Mouse (Mus musculus): ENCODE results near the gene Slc25a20.
"Not testable (repeated sequence)": the region's sequence is repeated elsewhere in the genome, so short reads cannot be mapped to it uniquely, and the experiment has no call there.

The Slc25a20 gene

DNA sequence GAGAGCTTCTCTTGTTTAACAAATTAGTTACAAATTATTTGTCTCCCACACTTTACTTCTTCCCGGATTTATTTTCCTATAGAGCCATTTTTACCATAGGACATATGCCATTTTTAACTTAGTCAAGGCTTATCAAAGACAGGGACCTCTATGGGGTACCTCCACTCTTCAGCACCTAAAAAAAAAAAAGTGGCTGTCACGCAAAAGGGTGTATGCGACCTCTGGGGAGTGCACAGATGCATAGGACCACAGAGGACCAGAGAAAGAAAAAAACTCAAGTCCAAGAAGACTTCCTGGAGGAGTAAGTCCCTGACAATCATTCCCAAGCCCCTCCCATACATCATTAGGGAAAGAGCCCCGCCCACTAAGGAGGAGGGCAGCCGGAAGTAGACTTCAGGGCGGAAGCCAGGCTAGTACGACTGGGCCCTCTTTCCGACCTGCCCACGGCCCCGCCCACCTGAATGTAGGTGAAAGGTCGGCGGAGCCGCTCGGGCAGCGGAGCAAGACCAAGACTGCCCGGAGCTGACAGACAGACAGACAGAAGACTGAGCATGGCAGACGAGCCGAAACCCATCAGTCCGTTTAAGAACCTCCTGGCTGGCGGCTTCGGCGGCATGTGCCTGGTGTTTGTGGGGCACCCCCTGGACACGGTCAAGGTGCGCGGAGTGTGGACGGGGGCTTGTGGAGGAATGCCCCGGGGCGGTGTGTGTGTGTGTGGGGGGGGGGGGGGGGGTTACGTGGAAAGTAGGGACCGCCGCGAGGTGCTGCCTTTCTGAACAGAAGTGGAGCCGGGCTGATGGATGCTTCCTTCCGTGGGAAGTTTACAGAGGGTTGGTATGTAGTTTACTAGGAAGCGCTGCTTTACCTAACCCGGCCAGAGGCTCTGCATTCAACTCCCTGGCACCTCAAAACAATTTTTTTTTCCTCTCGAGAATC, at the start of gene Slc25a20:
Slc25a20 (plus strand) TSS at position 412 of the 936 bp plus-strand sequence.
- peak; percentile 99 for DNase-seq

DNA sequence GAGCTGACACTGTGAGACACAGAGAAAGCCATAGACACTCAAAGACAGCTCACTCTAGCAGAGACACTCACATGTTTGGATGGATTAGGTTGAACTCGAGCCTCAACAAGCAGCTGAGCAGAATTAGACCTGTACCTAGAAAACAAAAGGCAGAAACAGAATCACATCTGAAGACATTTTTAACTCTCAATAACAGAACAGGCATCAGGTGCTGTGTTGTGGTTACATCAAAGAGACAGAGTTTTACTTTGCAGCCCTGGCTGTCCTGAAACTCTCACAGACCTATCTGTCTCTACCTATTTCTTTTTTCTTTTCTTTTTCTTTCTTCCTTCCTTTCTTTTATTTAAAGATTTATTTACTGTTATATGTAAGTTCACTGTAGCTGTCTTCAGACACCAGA, 44.6 kb upstream of the Slc25a20 start:
- no peak for DNase-seq

DNA sequence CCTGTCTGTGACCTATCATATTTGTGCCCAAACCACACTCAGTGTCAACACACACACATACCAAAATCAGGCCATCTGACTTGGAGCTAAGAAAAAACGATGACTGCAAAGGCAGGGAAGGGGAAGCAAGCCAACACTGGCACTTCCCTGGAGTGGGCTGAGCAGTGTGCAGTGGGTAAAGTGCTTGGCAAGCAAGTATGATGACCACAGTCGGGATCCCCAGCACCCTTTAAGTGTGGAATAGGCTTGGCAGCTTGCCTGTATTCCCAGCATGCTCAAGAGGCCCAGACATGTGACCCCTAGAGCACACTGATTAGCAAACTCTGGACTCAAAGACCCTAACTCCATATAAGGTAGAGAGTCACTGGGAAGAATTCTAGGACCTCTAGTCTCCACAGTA, 35.4 kb upstream of the Slc25a20 start:
- peak; percentile 97 for DNase-seq

DNA sequence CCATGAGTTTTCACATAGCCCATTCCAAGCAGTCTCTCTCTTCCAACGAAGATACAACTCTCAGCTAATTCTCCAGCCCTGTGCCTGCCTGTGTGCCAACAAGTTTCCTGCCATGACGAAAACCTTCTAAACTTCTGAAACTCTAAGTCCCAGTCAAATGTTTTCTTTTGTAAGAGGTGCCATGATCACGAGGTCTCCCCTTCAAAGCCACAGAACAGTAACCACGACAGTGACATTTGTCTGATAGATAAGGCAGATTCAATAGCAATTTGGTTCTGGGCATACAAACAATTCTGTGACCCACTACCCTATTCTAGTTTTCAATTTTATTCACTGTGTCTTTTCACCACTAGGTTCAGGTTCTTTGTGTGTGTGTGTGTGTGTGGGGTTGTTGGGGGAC, 33.7 kb upstream of the Slc25a20 start:
- DNase-seq = no peak

DNA sequence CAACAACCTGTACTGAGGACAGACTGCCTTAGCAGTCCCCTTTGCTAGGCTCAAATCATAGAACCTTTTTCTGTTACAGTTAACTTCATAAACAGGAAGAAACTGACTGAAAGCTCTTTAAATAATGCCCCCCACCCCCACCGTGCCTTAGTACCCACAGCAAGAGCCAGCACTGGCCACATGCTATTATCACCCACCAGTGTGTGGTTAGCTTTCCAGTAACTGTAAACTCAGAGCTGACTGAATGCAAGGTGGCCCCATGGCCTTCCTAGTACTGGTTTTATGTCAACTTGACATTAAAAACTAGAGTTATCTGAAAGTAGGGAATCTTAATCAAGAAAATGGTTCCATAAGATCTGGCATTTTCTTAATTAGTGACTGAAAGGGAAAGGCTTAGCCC, 31.2 kb upstream of the Slc25a20 start:
- DNase-seq = no peak

DNA sequence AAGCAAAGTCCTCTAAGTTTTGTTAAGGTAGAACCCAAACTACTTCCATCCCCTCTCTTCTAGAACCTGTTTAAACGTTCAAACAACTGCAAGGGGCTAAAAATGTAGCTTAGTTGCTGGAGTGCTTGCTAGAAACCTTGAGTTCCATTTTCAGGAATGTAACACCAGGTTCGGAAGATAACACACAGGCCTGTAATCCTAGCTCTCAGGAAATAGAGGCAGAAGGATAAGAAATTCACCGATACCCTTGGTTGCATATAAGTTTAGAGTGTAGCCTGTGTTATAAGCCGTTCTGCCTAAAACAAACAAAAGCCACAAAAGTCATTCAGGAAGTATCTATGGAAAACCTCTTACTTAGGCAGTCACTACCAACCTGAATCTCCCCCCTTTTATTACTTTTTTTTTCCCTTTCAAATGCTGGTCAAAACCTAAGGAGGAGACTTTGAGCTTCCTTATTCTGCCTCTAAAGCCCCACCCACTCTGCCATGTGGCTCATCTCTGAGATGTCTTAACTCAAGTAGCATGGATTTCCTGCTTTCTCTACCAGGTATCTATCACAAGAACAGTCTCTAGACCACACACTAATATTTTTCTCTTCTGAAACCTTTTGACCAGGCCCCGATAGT, 30.1 kb upstream of the Slc25a20 start:
- no peak for DNase-seq

DNA sequence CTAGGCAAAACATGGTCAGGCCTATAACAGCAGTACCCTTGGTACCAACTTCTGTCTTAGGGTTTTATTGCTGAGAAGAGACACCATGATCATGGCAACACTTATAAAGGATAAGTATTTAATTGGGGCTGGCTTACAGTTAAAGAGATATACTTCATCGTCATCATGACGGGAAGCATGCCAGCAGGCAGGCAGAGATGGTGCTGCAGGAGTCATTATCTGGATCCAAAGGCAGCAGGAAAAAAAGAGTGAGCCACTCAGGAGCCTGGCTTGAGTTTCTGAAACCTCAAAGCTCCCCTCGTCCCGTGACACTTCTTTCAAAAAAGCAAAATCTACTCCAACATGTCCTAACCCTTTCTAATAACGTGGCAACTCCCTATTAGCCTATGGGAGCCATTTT, 29.5 kb upstream of the Slc25a20 start:
- DNase-seq = no peak

DNA sequence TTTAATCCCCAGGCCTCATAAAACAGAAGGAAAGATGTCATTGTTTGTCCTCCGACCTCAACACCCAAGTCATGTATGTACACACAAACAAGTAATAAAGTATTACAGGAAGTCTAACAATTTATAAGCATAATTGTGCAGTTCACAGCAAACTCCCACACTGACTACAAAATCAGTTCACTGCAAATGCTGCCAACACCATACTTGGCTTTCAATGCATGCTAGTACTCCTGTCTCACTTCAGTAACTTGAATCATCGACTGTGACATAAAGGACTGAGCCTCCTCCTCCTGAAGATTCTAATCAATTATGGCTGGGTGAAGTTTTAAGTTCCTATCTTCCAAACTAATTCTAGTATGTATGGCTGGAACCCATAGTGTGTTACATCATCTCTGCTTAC, 28.0 kb upstream of the Slc25a20 start:
- no peak for DNase-seq

DNA sequence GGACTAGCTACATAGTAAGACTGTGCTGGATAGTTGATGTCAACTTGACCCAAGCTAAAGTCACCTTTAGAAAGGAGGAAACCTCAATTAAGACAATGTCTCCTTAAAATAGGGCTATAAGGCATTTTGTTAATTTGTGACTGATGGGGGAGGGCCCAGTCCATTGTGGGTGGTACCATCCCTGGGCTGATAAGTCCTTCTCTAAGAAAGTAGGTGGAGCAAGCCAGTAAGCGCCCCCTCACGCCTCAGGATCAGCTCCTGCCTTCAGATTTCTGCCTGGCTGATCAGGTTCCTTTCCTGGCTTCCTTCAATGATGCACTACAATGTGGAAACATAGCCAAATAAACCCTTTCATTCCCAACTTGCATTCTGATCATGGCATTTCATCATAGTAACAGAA, 26.5 kb upstream of the Slc25a20 start:
- DNase-seq = no peak

DNA sequence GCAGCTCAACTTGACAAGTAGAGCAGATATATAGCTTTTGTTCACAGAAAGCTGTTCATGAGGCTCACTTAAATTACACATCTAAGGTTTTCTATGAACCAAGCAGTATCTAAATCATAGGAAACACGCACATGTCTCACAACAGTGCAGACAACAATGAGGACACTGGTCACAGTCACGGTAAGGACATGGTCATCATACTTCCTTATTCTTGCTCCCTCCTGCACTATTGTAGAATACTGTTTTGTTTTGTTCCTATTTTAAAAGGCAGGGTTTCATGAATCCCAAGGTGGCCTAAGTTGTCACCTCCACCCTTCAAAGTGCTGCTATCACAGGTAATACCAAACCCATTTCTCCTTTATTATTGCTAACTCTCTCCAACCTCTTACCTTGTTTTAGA, 22.1 kb upstream of the Slc25a20 start:
- no peak for DNase-seq

DNA sequence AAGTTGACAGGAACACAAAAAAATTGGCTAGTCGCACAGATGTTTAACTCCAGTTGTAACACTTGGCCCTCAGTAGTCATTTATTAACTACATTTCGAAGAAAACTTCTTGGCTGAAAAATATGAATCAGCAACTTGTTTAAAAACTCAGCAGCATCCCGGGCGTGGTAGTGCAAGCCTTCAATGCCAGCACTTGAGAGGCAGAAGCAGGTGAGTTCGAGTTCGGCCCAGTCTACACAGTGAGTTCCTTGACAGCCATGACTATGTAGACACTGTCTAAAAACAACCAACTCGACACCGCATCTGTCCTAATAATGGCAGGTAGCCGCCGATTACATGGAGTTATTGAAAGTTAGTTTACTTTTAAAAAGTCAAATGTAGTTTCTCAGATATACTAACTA, 13.7 kb upstream of the Slc25a20 start:
- peak; percentile 85 for DNase-seq

DNA sequence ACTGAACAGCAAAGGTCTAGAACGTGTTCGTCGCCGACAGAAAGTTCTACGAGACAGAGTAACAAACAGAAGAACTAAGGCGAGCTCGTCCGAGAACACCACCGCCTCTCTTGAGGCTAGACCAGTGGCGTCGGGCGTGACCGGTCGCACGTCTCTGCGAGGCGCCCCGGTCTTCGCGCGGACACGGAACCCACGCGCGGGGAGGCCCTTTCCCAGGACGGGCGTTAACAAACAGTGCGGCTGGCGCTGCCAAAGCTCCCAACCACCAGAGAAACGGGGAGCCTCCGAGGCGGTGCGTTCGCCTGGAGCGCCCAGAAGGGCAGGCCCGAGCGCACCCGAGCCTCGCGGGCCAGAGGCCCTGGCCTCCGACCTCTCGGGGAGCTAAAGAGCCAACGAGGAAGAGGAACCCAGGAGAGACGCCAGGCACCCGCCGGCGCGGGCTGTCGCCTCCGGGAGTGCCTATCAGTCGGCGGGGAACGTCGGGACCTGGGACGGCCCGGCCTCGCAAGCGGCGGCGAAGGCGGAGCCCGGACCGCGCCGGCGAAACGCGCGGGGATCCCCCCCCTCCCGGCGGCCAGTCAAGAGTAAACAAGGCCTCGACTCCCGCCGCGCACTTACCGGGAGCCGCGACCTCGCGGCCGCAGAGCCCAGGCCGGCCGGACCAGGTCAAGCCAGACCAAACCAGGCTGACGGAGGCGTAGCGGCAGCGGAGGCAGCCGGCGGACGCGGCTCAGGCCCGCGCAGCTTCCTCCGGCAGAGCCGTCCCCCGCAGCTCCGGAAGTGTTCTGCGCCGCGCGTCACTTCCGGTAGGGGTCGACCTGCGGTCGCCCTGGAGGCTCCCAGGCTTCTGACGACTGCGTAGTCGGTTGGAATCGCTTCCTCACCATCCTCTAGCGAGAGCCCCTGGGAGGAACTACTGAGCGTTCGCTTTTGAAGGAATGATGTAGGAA, 13.0 kb upstream of the Slc25a20 start, which contains the start of gene Arih2:
Arih2 (minus strand) TSS at position 776 of the 950 bp plus-strand sequence.
- DNase-seq = peak; percentile 99

DNA sequence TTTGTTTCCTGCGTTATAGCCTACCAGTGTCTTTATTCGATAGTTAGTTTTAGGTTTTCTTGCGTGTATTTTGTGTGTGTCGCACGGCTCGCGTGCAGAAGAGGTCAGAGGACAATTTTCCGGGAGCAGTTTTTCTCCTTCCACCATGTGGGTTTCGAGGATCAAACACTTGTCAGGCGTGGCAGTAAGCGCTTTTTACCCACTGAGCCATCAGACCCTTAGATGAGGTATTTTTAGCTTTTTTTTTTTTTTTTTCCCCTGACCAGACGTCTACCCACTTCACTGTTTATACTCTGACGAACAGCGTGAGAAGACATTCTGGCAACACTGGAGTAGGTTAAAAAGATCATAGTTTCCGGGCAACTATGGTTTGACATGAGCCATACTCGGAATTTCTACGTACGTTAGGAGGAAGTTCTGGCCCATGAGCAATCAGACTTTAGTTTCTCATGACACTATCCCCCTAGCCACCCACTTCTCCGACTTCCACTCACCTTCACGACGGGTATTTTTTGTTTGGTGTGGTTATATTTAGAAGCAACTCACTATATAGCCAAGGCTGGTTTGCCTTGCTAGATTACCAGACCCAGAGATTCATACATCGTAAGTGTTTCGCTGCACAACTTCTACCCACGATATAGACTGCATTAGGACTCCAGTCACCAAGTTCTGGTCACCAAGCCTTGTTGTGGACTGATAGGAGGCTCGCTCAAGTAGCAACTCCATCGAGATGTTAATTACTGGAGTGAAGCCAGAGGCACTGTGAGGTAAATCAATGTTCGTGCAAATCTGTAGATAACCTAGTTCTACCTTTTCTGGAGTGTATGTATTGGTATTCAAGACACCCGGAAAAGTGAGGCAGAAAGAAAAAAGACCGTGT, 12.1 kb upstream of the Slc25a20 start:
- peak; percentile 91 for DNase-seq

DNA sequence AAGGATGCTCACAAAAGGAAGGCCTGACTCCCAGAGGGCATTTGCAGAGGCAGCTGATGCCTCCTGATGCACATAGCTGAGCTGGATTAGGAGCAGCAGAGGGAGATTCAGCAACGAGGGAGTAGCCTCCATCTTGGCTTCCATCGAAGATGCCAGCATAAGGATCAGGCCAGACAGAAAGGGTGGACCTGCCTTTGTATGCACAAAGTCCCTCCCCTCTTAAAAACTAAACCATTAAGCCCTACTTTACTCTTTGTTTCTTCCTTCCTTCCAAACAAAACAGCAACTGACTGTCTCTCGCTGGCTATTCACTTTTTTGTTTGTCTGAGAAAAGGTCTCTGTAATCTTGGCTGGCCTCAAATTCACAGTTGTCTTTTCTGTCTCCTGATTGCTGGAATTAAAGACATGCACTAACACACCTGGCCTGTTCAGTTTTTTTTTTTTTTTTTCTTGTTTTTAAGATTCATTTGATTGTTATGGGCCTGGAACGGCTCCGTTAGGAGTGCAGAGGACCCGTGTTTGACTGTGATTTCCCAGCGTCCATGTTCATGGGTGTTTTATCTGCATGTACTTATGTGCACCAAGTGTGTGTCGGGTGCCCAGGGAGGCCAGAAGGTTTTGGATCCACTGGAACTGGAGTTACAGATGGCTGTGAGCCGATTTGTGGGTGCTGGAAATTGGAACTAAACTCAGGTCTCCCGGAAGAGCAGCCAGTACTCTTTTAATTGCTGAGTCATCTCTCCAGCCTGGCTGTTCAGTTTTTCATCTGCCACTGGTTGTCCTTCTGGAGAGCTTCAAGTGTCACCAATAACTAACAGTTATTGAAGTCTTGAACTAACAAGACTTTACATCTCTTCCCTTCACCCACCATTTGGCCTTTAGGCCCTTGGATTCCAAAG, 7.1 kb upstream of the Slc25a20 start:
- peak; percentile 88 for DNase-seq

DNA sequence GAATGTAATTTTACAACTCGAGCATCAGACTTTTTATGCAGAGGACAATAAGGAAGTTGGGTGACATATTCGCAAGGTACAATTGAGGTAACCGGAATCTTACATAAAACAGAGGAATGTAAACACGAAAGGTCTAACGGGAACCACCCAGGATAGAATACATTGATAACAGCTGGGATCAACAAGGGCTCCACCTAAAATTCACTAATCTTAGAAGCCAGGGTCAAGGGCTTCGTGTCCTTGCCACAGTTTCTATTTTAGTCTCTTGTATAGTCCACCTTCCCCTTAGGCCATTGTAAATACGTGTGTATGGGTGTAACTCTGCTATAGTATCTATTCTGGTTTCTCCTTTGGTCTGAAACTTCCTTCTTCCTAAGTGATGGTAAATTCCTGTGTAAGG, 6.0 kb upstream of the Slc25a20 start:
- not testable (repeated sequence) for DNase-seq

DNA sequence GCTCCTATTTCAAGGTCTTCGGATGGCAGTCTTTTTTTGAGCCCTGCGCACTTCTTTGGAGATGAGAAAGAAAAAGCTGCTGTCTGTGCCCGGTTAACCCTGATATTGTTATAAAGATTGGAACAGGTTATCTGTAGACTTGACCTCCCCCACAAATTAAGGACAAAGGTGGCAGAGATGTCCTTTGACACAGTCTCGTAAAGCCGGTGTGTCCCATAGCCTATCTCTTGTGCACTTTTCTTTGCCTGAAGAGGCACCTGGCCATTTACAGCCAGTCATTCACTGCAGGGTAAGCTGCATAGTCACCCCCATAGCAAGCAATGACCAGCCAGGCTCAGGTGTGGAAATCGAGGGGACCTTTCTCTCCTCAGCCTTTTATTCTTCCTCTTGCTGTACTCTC, 772 bp downstream of the Slc25a20 start:
- peak; percentile 89 for DNase-seq

DNA sequence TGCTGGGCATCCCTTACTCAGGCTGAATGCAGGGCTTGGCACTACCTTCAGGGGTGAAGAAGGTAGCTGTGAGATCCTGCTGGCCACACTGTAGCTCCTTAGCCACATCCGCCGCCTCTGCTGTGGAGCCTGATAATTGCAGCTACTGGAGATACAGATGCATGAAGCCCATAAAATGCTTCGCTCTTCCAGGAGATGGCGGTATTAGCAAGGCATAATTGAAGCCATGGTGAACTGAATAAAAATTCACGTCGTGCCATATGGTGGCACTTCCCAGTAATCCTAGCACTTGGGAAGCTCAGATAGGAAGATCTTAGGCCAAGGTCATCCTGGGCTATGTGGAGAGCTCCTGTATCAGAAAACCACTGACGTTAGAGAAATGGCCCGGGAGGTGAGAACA, 8.0 kb downstream of the Slc25a20 start:
- no peak for DNase-seq

DNA sequence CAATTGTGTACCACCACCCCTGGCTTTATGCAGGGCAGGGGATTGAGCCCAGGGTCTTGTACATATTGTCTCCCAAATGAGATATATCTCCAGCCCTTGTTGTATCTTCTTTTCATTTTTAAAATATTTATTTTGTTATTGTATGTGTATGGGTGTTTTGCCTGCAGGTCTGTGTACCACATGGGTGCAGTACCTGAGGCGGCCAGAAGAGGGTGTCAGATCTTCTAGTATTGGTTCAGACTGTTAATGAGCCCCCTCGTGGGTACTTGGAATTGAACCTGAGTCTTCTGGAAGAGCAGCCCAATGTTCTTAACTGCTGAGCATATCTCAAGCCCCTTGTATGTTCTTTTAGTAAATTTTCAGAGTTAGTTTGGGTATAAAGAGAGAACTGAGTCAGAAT, 11.3 kb downstream of the Slc25a20 start:
- no peak for DNase-seq

DNA sequence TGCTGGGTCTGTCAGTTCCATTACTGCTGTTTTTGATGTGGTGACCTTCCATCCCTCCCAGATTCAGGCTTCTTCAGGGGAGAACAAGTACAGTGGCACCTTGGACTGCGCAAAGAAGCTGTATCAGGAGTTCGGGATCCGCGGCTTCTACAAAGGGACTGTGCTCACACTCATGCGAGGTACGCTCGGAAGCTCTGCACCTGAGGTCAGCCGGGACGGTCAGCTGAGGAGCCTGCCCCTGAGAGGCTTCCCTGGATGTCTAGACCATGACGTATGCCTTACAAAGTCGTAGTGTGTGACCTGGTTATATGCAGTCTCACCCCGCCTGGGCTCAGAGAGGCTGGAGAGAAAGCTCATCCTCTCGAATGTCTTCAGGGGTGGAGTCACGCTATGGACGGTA, 18.1 kb downstream of the Slc25a20 start:
- peak; percentile 74 for DNase-seq

DNA sequence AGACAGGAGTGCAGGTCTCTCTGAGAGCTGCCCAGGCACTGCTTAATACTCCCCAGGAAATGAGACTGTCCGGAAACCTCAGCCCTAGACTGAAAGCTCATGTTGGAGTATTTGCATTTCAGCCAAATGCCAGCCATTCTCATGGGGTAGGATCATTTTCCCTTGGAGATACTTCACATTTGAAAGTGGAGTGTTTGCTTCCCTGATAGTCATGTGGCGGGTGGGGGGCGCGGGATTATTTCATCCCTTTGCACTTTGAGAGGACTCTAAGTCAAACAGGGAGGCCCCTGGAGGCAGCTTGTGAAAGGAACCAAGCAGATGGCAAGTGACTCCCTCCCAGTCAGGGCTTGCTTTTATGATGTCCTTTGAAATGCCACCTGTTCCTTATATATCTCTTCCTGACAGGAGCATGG, 24.6 kb downstream of the Slc25a20 start:
- DNase-seq = no peak

DNA sequence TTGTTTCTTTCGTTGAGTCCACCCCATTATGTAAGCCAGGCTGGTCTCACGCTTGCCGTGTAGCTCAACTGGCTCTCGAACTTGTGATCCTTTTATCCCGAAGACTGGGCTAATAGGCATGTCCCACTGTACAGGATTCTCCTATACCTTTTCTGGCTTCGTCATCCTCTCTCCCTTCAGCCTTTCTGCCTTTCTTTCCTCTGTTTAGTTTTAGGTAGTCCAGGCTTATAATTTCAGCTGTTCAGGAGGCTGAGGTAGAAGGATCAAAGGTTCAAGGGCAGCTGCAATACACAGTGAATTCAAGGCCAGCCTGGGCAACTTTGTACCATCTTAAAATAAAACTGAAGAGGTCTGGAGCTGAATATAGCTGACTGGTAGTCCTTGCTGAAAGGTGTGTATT, 25.3 kb downstream of the Slc25a20 start:
- peak; percentile 74 for DNase-seq
